Mouse (Mus musculus) forebrain, postnatal 0 days (tissue): Measurements from ENCODE around the gene Gm10772. TPM values are rescaled to one million over a fixed set of nuclear protein-coding genes. Genes with fewer than 3 reads are reported as not detected.
"Not testable (repeated sequence)": the region's sequence is repeated elsewhere in the genome, so short reads cannot be mapped to it uniquely, and the experiment has no call there.

Experiments
- ATAC-seq: fragments of 200-750 bp; cut with Nextera tagmentation; 2 replicates; pipeline ENCODE4 v1.8.0; 2017; ENCODE audit warnings: mild to moderate bottlenecking, moderate library complexity
- DNase-seq: peaks from one replicate; pipeline ENCODE4 v3.0.0-alpha.2; 2015
- H3K27ac ChIP-seq: fragments of 300-500 bp; sonication (generic); 2 replicates; pipeline ENCODE4 v1.5.1; 2014; ENCODE audit warnings: low read depth, mild to moderate bottlenecking, antibody characterized with exemption, low read length, moderate library complexity, mixed read lengths
- H3K27me3 ChIP-seq: fragments of 300-500 bp; sonication (generic); 2 replicates; pipeline ENCODE4 v1.6.1; 2014; ENCODE audit warnings: mild to moderate bottlenecking, low read length, mixed read lengths; ENCODE audit not compliant: insufficient read depth
- H3K36me3 ChIP-seq: fragments of 300-500 bp; sonication (generic); 2 replicates; pipeline ENCODE4 v1.6.1; 2014; ENCODE audit warnings: mild to moderate bottlenecking, moderate library complexity; ENCODE audit not compliant: insufficient read depth
- H3K4me1 ChIP-seq: fragments of 300-500 bp; sonication (generic); 2 replicates; pipeline ENCODE4 v1.6.1; 2014; ENCODE audit warnings: antibody characterized with exemption; ENCODE audit not compliant: insufficient read depth
- H3K4me2 ChIP-seq: fragments of 300-500 bp; sonication (generic); 2 replicates; pipeline ENCODE4 v1.6.1; 2014; ENCODE audit warnings: low read depth, mild to moderate bottlenecking, moderate library complexity
- H3K4me3 ChIP-seq: fragments of 300-500 bp; sonication (generic); 2 replicates; pipeline ENCODE4 v1.5.1; 2014; ENCODE audit warnings: low read depth, low read length, mixed read lengths
- H3K9ac ChIP-seq: fragments of 300-500 bp; sonication (generic); 2 replicates; pipeline ENCODE4 v1.6.1; 2014; ENCODE audit warnings: mild to moderate bottlenecking
- H3K9me3 ChIP-seq: fragments of 300-500 bp; sonication (generic); 2 replicates; pipeline ENCODE4 v1.6.1; 2016; ENCODE audit warnings: low read length
- CTCF ChIP-seq: sonication (generic); IDR thresholded peaks from 2 replicates; pipeline ENCODE4 v1.5.1; 2016; ENCODE audit warnings: antibody characterized with exemption, control low read depth, low read depth
- WGBS: fragments of 180-500 bp; shearing (Covaris S2); extraction: QIAGEN DNeasy Blood & Tissue Kit; methylation state at CpG from one replicate; pipeline ENCODE4 v1.1.7; 2014; 5-methylcytosine and 5-hydroxymethylcytosine counted together
- polyA plus RNA-seq: library from polyadenylated mRNA; unstranded; fragments of >200 nt; fragmentation: Nextera tagmentation; extraction: Ambion mirVana; gene quantifications from 2 replicates; pipeline ENCODE4 v1.2.1, GENCODE M21; 2015
- total RNA-seq: library from RNA; depleted of rRNA; stranded (reverse); fragments of >200 nt; gene quantifications from 2 replicates; pipeline ENCODE4 v1.2.3, GENCODE M21; 2014; rRNA removed

Gm10772 gene
- total RNA-seq (not detected in 2 replicates), polyA plus RNA-seq (not detected in 2 replicates)

GRCm38 (mm10) chr13:66227473-66227872 is at the start of gene Gm10772:
Gene Gm10772 (minus strand): TSS chr13:66227573.
- H3K36me3 ChIP-seq, H3K4me1 ChIP-seq, H3K4me3 ChIP-seq, H3K27me3 ChIP-seq, H3K9ac ChIP-seq, H3K4me2 ChIP-seq, ATAC-seq, H3K27ac ChIP-seq, DNase-seq, H3K9me3 ChIP-seq: not testable (repeated sequence)
- WGBS = 89% methylated on average over 2 of the region's 3 CpGs

- H3K27ac ChIP-seq, ATAC-seq, H3K9me3 ChIP-seq, H3K4me3 ChIP-seq, H3K4me1 ChIP-seq, H3K4me2 ChIP-seq, H3K9ac ChIP-seq, DNase-seq, H3K36me3 ChIP-seq, H3K27me3 ChIP-seq: not testable (repeated sequence)
- no CpG with 5 or more reads among the region's 1 CpGs for WGBS
These were observed 36.5 kb upstream of the Gm10772 start for GRCm38 (mm10) chr13:66263914-66264313.

- H3K27ac ChIP-seq, H3K36me3 ChIP-seq, H3K9me3 ChIP-seq, DNase-seq, H3K4me2 ChIP-seq, H3K4me1 ChIP-seq, H3K27me3 ChIP-seq, H3K9ac ChIP-seq, ATAC-seq, H3K4me3 ChIP-seq: not testable (repeated sequence)
- 83% methylated on average over 2 of the region's 7 CpGs for WGBS
These were observed 35.8 kb upstream of the Gm10772 start for GRCm38 (mm10) chr13:66263141-66263540.

- Histone ChIP-seq H3K27ac (no peak overlapping the region), H3K4me2 (no peak overlapping the region), H3K9ac (no peak overlapping the region), H3K4me3 (no peak overlapping the region), H3K27me3 (no peaks in the 10 kb centered on the region), H3K4me1 (no peaks in the 10 kb centered on the region), H3K9me3 (no peaks in the 10 kb centered on the region), H3K36me3 (no peaks in the 10 kb centered on the region)
- ATAC-seq (no peak), DNase-seq (no peak)
- WGBS = no CpG with 5 or more reads among the region's 11 CpGs
- TF ChIP-seq CTCF = no peak
These were observed 13.0 kb downstream of the Gm10772 start for GRCm38 (mm10) chr13:66214349-66214748.

- no CpG with 5 or more reads among the region's 1 CpGs for WGBS
- not testable (repeated sequence) for H3K4me1 ChIP-seq, H3K4me2 ChIP-seq, H3K36me3 ChIP-seq, H3K9ac ChIP-seq, H3K9me3 ChIP-seq, ATAC-seq, H3K27ac ChIP-seq, H3K4me3 ChIP-seq, DNase-seq, H3K27me3 ChIP-seq
These were observed 13.6 kb downstream of the Gm10772 start for GRCm38 (mm10) chr13:66213811-66214210.

- not testable (repeated sequence) for DNase-seq, H3K27ac ChIP-seq, H3K36me3 ChIP-seq, H3K9me3 ChIP-seq, H3K4me2 ChIP-seq, ATAC-seq, H3K4me1 ChIP-seq, H3K4me3 ChIP-seq, H3K27me3 ChIP-seq, H3K9ac ChIP-seq
- 81% methylated on average over 5 of the region's 12 CpGs for WGBS
These were observed 48.2 kb downstream of the Gm10772 start for GRCm38 (mm10) chr13:66179172-66179571.

Other genes starting within 250 kb of the Gm10772 start
- gene Gm10324, start 108.0 kb downstream of the Gm10772 start, total RNA-seq = not detected in 2 replicates
- gene Gm10324, start 108.0 kb downstream of the Gm10772 start, polyA plus RNA-seq = not detected in 2 replicates
- not detected in 2 replicates for gene 2410141K09Rik, start 213.5 kb upstream of the Gm10772 start, total RNA-seq
- not detected in 2 replicates for gene 2410141K09Rik, start 213.5 kb upstream of the Gm10772 start, polyA plus RNA-seq